Mouse (Mus musculus): ENCODE data around the gene Batf. TPM values are rescaled to one million over a fixed set of nuclear protein-coding genes. Genes with fewer than 3 reads are reported as not detected.

The Batf gene
- total and polyA plus RNA-seq, 3 experiments, result 14.4 to 19.9 TPM; not detected in 1

GRCm38 (mm10) chr12:85756455-85756854 lies 70.0 kb downstream of the Batf start:
- no peak for DNase-seq (ENCODE audit: low read depth, low spot score)
- H3K27me3 ChIP-seq (ENCODE audit: control insufficient read depth in 1 of 2, insufficient read depth in 2 of 2, low read length in 2 of 2), result peaks cover 0 to 1% of the 10 kb centered on the region in 2 experiments; a peak in 3 of 4 replicates
- TF ChIP-seq MYC (IDR thresholded peaks at IDR 0.05; ENCODE audit: low read depth, low read length), result no peak
- TF ChIP-seq USF2 (IDR thresholded peaks at IDR 0.05; ENCODE audit: borderline replicate concordance in 1 of 2, insufficient read depth in 1 of 2, low read depth in 1 of 2, low read length in 2 of 2), result no peak
- TF ChIP-seq NELFE (IDR thresholded peaks at IDR 0.05; ENCODE audit: low read depth, low read length), result no peak
- TF ChIP-seq TAL1 (IDR thresholded peaks at IDR 0.05; ENCODE audit: low read length), result no peak
- TF ChIP-seq BHLHE40 (IDR thresholded peaks at IDR 0.05; ENCODE audit: borderline replicate concordance, low read depth, low read length), result no peak
- TF ChIP-seq TBP (IDR thresholded peaks at IDR 0.05; ENCODE audit: low read depth, low read length), result no peak
- TF ChIP-seq RCOR1 (IDR thresholded peaks at IDR 0.05; ENCODE audit: low read depth, low read length), result no peak
- TF ChIP-seq ELF1 (IDR thresholded peaks at IDR 0.05; ENCODE audit: low read depth, low read length), result no peak
- no peak for TF ChIP-seq ZKSCAN1 (IDR thresholded peaks at IDR 0.05; ENCODE audit: low read depth, low read length)
- TF ChIP-seq KAT2A (conservative IDR thresholded peaks at IDR 0.05; ENCODE audit: low read depth, low read length), result no peak
- no peak for TF ChIP-seq MAZ (IDR thresholded peaks at IDR 0.05; ENCODE audit: low read depth, low read length)
- TF ChIP-seq MAX (IDR thresholded peaks at IDR 0.05; ENCODE audit: low read length), result no peak
- no peak for TF ChIP-seq MAFK (IDR thresholded peaks at IDR 0.05; ENCODE audit: borderline replicate concordance, low read depth, low read length)
- no peak for TF ChIP-seq NRF1 (IDR thresholded peaks at IDR 0.05; ENCODE audit: insufficient read depth, low read depth, low read length, poor library complexity, severe bottlenecking)
- TF ChIP-seq JUND (IDR thresholded peaks at IDR 0.05; ENCODE audit: low read depth, low read length), result no peak
- TF ChIP-seq TCF12 (IDR thresholded peaks at IDR 0.05; ENCODE audit: low read depth, low read length), result no peak
- TF ChIP-seq USF1 (IDR thresholded peaks at IDR 0.05; ENCODE audit: low read depth, low read length), result no peak
- TF ChIP-seq GABPA (IDR thresholded peaks at IDR 0.05; ENCODE audit: low read depth, low read length), result no peak
- no peak for TF ChIP-seq CHD1 (IDR thresholded peaks at IDR 0.05; ENCODE audit: low read depth, low read length)
- TF ChIP-seq ZMIZ1 (IDR thresholded peaks at IDR 0.05; ENCODE audit: low read depth, low read length), result no peak
- no peak overlapping the region for H3K27ac ChIP-seq (ENCODE audit: control insufficient read depth, low read depth, low read length)
- no peak overlapping the region for H3K9ac ChIP-seq (ENCODE audit: control insufficient read depth, low read depth, low read length, poor library complexity, severe bottlenecking)
- no peak overlapping the region for H3K4me3 ChIP-seq (ENCODE audit: control insufficient read depth in 1 of 2, insufficient read depth in 1 of 2, low read depth in 2 of 2, low read length in 2 of 2)
- no peaks in the 10 kb centered on the region for H3K4me1 ChIP-seq (ENCODE audit: control insufficient read depth in 1 of 2, insufficient read depth in 2 of 2, low read length in 2 of 2)
- no peaks in the 10 kb centered on the region for H3K9me3 ChIP-seq (replicated peaks; ENCODE audit: insufficient read depth, low read length)
- H3K79me2 ChIP-seq (ENCODE audit: control insufficient read depth, insufficient read depth, low read length, poor library complexity), result no peaks in the 10 kb centered on the region
- no peaks in the 10 kb centered on the region for H3K36me3 ChIP-seq (ENCODE audit: control insufficient read depth in 1 of 2, insufficient read depth in 2 of 2, low read length in 2 of 2)

GRCm38 (mm10) chr12:85757074-85757473 lies 70.6 kb downstream of the Batf start:
- H3K9me3 ChIP-seq (replicated peaks; ENCODE audit: insufficient read depth, low read length), result no peaks in the 10 kb centered on the region
- DNase-seq (ENCODE audit: low read depth, low spot score), result no peak
- TF ChIP-seq NELFE (IDR thresholded peaks at IDR 0.05; ENCODE audit: low read depth, low read length), result no peak
- no peak for TF ChIP-seq NRF1 (IDR thresholded peaks at IDR 0.05; ENCODE audit: insufficient read depth, low read depth, low read length, poor library complexity, severe bottlenecking)
- TF ChIP-seq TCF12 (IDR thresholded peaks at IDR 0.05; ENCODE audit: low read depth, low read length), result no peak
- TF ChIP-seq MYB (IDR thresholded peaks at IDR 0.05; ENCODE audit: low read depth, low read length), result no peak
- no peak for TF ChIP-seq EP300 (IDR thresholded peaks at IDR 0.05; ENCODE audit: low read depth in 1 of 2, low read length in 2 of 2)
- no peak overlapping the region for H3K9ac ChIP-seq (ENCODE audit: control insufficient read depth, low read depth, low read length, poor library complexity, severe bottlenecking)
- no peak overlapping the region for H3K27ac ChIP-seq (ENCODE audit: control insufficient read depth, low read depth, low read length)
- H3K36me3 ChIP-seq (ENCODE audit: control insufficient read depth in 1 of 2, insufficient read depth in 2 of 2, low read length in 2 of 2), result no peaks in the 10 kb centered on the region
- no peaks in the 10 kb centered on the region for H3K79me2 ChIP-seq (ENCODE audit: control insufficient read depth, insufficient read depth, low read length, poor library complexity)
- H3K4me1 ChIP-seq (ENCODE audit: control insufficient read depth in 1 of 2, insufficient read depth in 2 of 2, low read length in 2 of 2), result no peaks in the 10 kb centered on the region
- peaks cover 0 to 1% of the 10 kb centered on the region in 2 experiments; a peak in 3 of 4 replicates for H3K27me3 ChIP-seq (ENCODE audit: control insufficient read depth in 1 of 2, insufficient read depth in 2 of 2, low read length in 2 of 2)
- no peak overlapping the region for H3K4me3 ChIP-seq (ENCODE audit: control insufficient read depth in 1 of 2, insufficient read depth in 1 of 2, low read depth in 2 of 2, low read length in 2 of 2)
